Mouse (Mus musculus) MN1 (cell line): ENCODE results near the gene Nfkb2.

ENCODE experiments used
- DNase-seq: peaks from one replicate; pipeline ENCODE4 v3.0.0-alpha.2; 2016; ENCODE audit warnings: low spot score

The Nfkb2 gene

GRCm38 (mm10) chr19:46304216-46304841 is at the start of gene Nfkb2:
TSS of gene Nfkb2 (plus strand) at chr19:46304320.
- peak; percentile 79 for DNase-seq

- DNase-seq = no peak
Observed at GRCm38 (mm10) chr19:46264762-46265161, 39.4 kb upstream of the Nfkb2 start.

GRCm38 (mm10) chr19:46275307-46275706 is 28.8 kb upstream of the Nfkb2 start:
- peak; percentile 6 for DNase-seq

- DNase-seq = no peak
Observed at GRCm38 (mm10) chr19:46282081-46282849, 21.9 kb upstream of the Nfkb2 start.

- DNase-seq = peak; percentile 16
Observed at GRCm38 (mm10) chr19:46284686-46285085, 19.4 kb upstream of the Nfkb2 start.

- DNase-seq = no peak
Observed at GRCm38 (mm10) chr19:46285631-46286030, 18.5 kb upstream of the Nfkb2 start.

GRCm38 (mm10) chr19:46286047-46286446 is 18.1 kb upstream of the Nfkb2 start:
- no peak for DNase-seq

GRCm38 (mm10) chr19:46286926-46287325 is 17.2 kb upstream of the Nfkb2 start:
- DNase-seq = no peak

- no peak for DNase-seq
Observed at GRCm38 (mm10) chr19:46287566-46287965, 16.6 kb upstream of the Nfkb2 start.

GRCm38 (mm10) chr19:46290535-46291105 is 13.5 kb upstream of the Nfkb2 start:
- DNase-seq = no peak

- no peak for DNase-seq
Observed at GRCm38 (mm10) chr19:46296938-46297337, 7.2 kb upstream of the Nfkb2 start.

- no peak for DNase-seq
Observed at GRCm38 (mm10) chr19:46300294-46301045, 3.6 kb upstream of the Nfkb2 start.

GRCm38 (mm10) chr19:46302551-46302950 is 1.6 kb upstream of the Nfkb2 start:
- DNase-seq = no peak

- DNase-seq = no peak
Observed at GRCm38 (mm10) chr19:46303251-46304215, 587 bp upstream of the Nfkb2 start.

- peak; percentile 38 for DNase-seq
Observed at GRCm38 (mm10) chr19:46304908-46305333, 801 bp downstream of the Nfkb2 start.

GRCm38 (mm10) chr19:46305432-46306267 is 1.5 kb downstream of the Nfkb2 start:
- DNase-seq = peak; percentile 77

GRCm38 (mm10) chr19:46306268-46306610 is 2.1 kb downstream of the Nfkb2 start:
- no peak for DNase-seq

GRCm38 (mm10) chr19:46306751-46307289 is 2.7 kb downstream of the Nfkb2 start:
- no peak for DNase-seq

- DNase-seq = no peak
Observed at GRCm38 (mm10) chr19:46307781-46308180, 3.7 kb downstream of the Nfkb2 start.

- no peak for DNase-seq
Observed at GRCm38 (mm10) chr19:46308303-46308702, 4.2 kb downstream of the Nfkb2 start.
